Mouse (Mus musculus) C2C12 (cell line): ENCODE data around the gene Nme4.

Source experiments
- CEBPB ChIP-seq: IDR thresholded peaks from one replicate; pipeline ENCODE4 v1.6.1; 2011; ENCODE audit warnings: low read depth, mild to moderate bottlenecking, control low read depth, moderate library complexity
- CTCF ChIP-seq: IDR thresholded peaks from one replicate; pipeline ENCODE4 v1.5.1; 2011; ENCODE audit not compliant: control insufficient read depth, insufficient read depth, insufficient read length
- MAX ChIP-seq: IDR thresholded peaks from one replicate; pipeline ENCODE4 v1.6.1; 2011; ENCODE audit warnings: mild to moderate bottlenecking, control low read depth
- MYOG ChIP-seq: IDR thresholded peaks from one replicate; pipeline ENCODE4 v1.6.1; 2011; ENCODE audit not compliant: control insufficient read depth, insufficient read length; ENCODE audit errors: extremely low read depth
- USF1 ChIP-seq: IDR thresholded peaks from one replicate; pipeline ENCODE4 v1.6.1; 2011; ENCODE audit warnings: low read depth, mild to moderate bottlenecking, control low read depth, moderate library complexity

DNA sequence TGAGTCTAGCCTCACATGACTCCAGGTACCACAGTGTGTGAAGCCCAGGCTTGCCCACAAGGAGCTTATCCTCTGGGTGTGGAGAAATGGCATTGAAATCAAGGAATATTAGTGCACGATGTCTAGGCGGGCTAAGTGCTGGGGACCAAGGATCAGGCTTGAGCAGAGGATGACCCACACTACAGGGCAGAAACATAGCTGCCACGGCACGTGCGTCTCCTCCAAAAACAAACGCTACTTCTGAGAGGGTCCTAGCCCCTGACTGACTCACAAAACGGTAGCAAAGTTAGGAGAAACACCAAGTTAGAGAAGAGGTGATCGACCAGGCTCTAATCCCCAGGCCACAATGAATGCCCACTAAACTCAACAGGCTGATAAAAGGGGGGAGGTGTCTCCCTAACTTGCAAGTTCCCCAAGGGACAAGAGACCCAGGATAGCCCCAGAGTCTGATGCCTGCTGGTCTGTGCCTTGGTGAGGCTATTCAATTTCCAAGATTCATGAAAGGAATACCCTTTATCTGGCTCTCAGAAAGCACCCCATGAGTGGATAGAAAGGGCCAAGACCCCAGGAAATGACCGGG lies 781 bp downstream of the Nme4 start:
- no peak for TF ChIP-seq CTCF
- TF ChIP-seq MYOG: no peak
- TF ChIP-seq USF1: no peak
- no peak for TF ChIP-seq MAX
- no peak for TF ChIP-seq CEBPB
